ENCODE assay signal across 9 mouse cellular contexts in genomic region chr15:85703194-85703641, GRCm38 (mm10). TPM values are rescaled to one million over a fixed set of nuclear protein-coding genes. Genes with fewer than 3 reads are reported as not detected.
DNase-seq lines count a peak whose midpoint lies in the region; ATAC-seq and TF ChIP-seq lines count a peak whose summit lies in the region.
"Had no signal": no experiment of that assay in that cellular context is flagged by ENCODE, and none has a peak within 500 bp of the region (broad histone marks: within the 10 kb centered on the region; RNA-seq: fewer than 3 reads in every experiment).

No protein-coding gene starts in this region.

- H3K27ac ChIP-seq in left cerebral cortex, adult 2 months, result peak overlapping the region; percentile 82
- peak overlapping the region; percentile 64 for H3K27ac ChIP-seq in cortical plate, adult 2 months (ENCODE audit: insufficient read depth, low read length)
- H3K27ac ChIP-seq: limb, embryonic 13.5 days had no signal

- no peak for ATAC-seq in activated CD4-positive, CD25-positive, alpha-beta regulatory T cell, adult 4 months

- H3K4me3 ChIP-seq in left cerebral cortex, adult 2 months, result no peak overlapping the region
- H3K4me3 ChIP-seq in cortical plate, adult 2 months (ENCODE audit: insufficient read depth, low read length), result no peak overlapping the region
- H3K4me3 ChIP-seq: limb, embryonic 13.5 days had no signal

- DNase-seq in left cerebral cortex, adult 2 months (ENCODE audit: extremely low spot score in 1 of 2, low spot score in 2 of 2), result peak in 1 of 2 experiments; percentile 45
- no peak for DNase-seq in left cerebral cortex, adult 8-10 months (ENCODE audit: low spot score in 2 of 2)
- DNase-seq in adrenal gland, postnatal 25 days, result peak; percentile 78
- DNase-seq in layer of hippocampus, postnatal 10 days (ENCODE audit: low spot score in 2 of 2), result peak; percentile 70 to 82
- DNase-seq in embryo, embryonic 9.5 days (ENCODE audit: extremely low spot score), result no peak
- DNase-seq in spleen, adult 12 weeks (ENCODE audit: low spot score), result no peak

- peaks cover 7% of the 10 kb centered on the region for H3K4me1 ChIP-seq in cortical plate, adult 2 months (ENCODE audit: control insufficient read depth, insufficient read depth, low read length)
- H3K4me1 ChIP-seq: limb, embryonic 13.5 days had no signal

- TF ChIP-seq CTCF in left cerebral cortex, adult 2 months (IDR thresholded peaks at IDR 0.05), result no peak
- no peak for TF ChIP-seq CTCF in cortical plate, adult 2 months (IDR thresholded peaks at IDR 0.05; ENCODE audit: extremely low read depth, insufficient read depth, low read length)

- intact Hi-C loops in left cerebral cortex, adult 2 months (cut with DNase I), result loop anchor here (10.0 kb wide), 1 partner anchor 438 kb away; no protein-coding TSS in a partner anchor

- no peak for TF ChIP-seq POLR2A in cortical plate, adult 2 months (IDR thresholded peaks at IDR 0.05; ENCODE audit: extremely low read depth, insufficient read depth, low read length)

RNA-seq across cellular contexts. Expression of gene Ppara, which starts 31.6 kb away (rescaled TPM):
- total RNA-seq in left cerebral cortex, adult 2 months (2021), result 1 to 10 TPM; 3.6 TPM
- 1 to 10 TPM; 2.8 to 3.6 (median 3.3) TPM for total RNA-seq in left cerebral cortex, adult 8-10 months (2022)
- 28.5 and 42.3 TPM in 2 replicates for total RNA-seq in adrenal gland, postnatal 25 days (2021)
- 1.8 and 2.0 TPM in 2 replicates for polyA plus RNA-seq in cortical plate, adult 2 months (2012; rRNA removed)
- 1 to 10 TPM; 2.3 to 2.9 TPM for total RNA-seq in layer of hippocampus, postnatal 10 days (2021)
- under 1 TPM in 1 of 2 experiments, not detected in 1; 0.09 TPM for polyA plus RNA-seq in activated CD4-positive, CD25-positive, alpha-beta regulatory T cell, adult 4 months (2017; shearing (Covaris generic))

Comparison
In these comparisons a context has a peak if more than half of its experiments do, and no peak if none do; other contexts are left out.
1. DNase-seq: peak in adrenal gland, postnatal 25 days (single experiment) and layer of hippocampus, postnatal 10 days (2 of 2); none in left cerebral cortex, adult 8-10 months (0 of 2), embryo, embryonic 9.5 days (single experiment) and spleen, adult 12 weeks (single experiment).